Mouse (Mus musculus) heart, adult 2 months (tissue): ENCODE measurements at regions not wholly inside any gene's neighbourhood (a gene's known extent, or its start where the extent isn't known, plus 50 kb on each side); places are given as distances from the start of the nearest gene placed in this dataset.

Source experiments
- CTCF ChIP-seq: fragments of 200-600 bp; IDR thresholded peaks from 2 replicates; pipeline ENCODE4 v1.8.1; 2022; ENCODE audit warnings: antibody characterized with exemption, mild to moderate bottlenecking, moderate library complexity
- EP300 ChIP-seq: fragments of 200-500 bp; IDR thresholded peaks from 2 replicates; pipeline ENCODE4 v1.6.1; 2011; ENCODE audit warnings: low read depth, low read length, control low read depth; ENCODE audit not compliant: insufficient read depth

DNA sequence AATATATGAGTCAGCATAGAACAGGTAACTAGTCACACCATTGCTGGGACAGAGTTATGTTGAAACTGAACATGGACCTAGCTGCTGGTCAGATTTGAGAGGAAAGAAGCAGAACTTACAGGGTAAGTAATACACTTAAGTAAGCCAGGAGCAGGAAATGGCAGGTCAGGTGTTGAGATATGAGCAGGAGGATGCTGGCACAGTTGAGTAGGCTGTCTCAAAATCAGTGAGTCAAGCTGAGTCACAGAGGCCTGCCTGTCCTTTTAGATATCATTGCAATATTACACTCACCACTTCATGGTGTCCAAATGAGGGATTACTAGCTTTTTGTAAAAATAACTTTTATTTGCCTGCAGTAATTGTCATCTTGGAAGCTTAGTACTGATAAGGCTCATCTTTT is 182.6 kb upstream of the Kcnj3 start:
- TF ChIP-seq EP300 (no peak), CTCF (no peak)
